Mouse (Mus musculus) ES-Bruce4 (cell line): ENCODE data around the gene Rab11fip5. TPM values are rescaled to one million over a fixed set of nuclear protein-coding genes. Genes with fewer than 3 reads are reported as not detected.
A peak's percentile ranks its signal among the peaks of the same experiment; 100 is the strongest.

Experiments
- H3K27ac ChIP-seq: 2 replicates; pipeline ENCODE4 v1.5.1; 2012; ENCODE audit warnings: low read length, inconsistent platforms; ENCODE audit not compliant: insufficient read depth
- H3K27me3 ChIP-seq: 2 replicates; pipeline ENCODE4 v1.6.1; 2012; ENCODE audit warnings: mild to moderate bottlenecking, low read length, inconsistent platforms; ENCODE audit not compliant: control insufficient read depth, poor library complexity, insufficient read depth, severe bottlenecking
- H3K36me3 ChIP-seq: 2 replicates; pipeline ENCODE4 v1.6.1; 2012; ENCODE audit warnings: inconsistent platforms, mild to moderate bottlenecking, low read length, moderate library complexity; ENCODE audit not compliant: control insufficient read depth, poor library complexity, insufficient read depth, severe bottlenecking
- H3K4me1 ChIP-seq: one replicate; pipeline ENCODE4 v1.8.1; 2011; ENCODE audit warnings: low read length; ENCODE audit not compliant: control insufficient read depth, insufficient read depth
- H3K4me3 ChIP-seq: 2 replicates; pipeline ENCODE4 v1.5.1; 2011; ENCODE audit warnings: low read depth, mild to moderate bottlenecking, low read length
- H3K9ac ChIP-seq: 2 replicates; pipeline ENCODE4 v1.6.1; 2012; ENCODE audit warnings: low read depth, mild to moderate bottlenecking, inconsistent platforms; ENCODE audit not compliant: poor library complexity, severe bottlenecking
- H3K9me3 ChIP-seq: replicated peaks from 2 replicates; pipeline ENCODE4 v1.6.1; 2012; ENCODE audit warnings: mild to moderate bottlenecking, low read length, inconsistent platforms; ENCODE audit not compliant: control insufficient read depth, poor library complexity, insufficient read depth, severe bottlenecking
- CTCF ChIP-seq: IDR thresholded peaks from one replicate; pipeline ENCODE4 v1.8.1; 2011; ENCODE audit warnings: low read depth, low read length
- EP300 ChIP-seq: IDR thresholded peaks from 2 replicates; pipeline ENCODE4 v1.6.1; 2011; ENCODE audit warnings: low read depth, low read length; ENCODE audit not compliant: insufficient read depth
- POLR2A ChIP-seq: IDR thresholded peaks from one replicate; pipeline ENCODE4 v1.8.1; 2011; ENCODE audit warnings: low read length; ENCODE audit not compliant: insufficient read depth
- polyA plus RNA-seq: library from polyadenylated mRNA; stranded (reverse); fragments of >200 nt; gene quantifications from 2 replicates; pipeline ENCODE4 v1.2.4, GENCODE M21; 2011; ENCODE audit warnings: low read depth; ENCODE audit not compliant: missing spikeins, insufficient read depth, insufficient read length

The Rab11fip5 gene
- polyA plus RNA-seq, result 15.8 and 18.3 TPM in 2 replicates

- Histone ChIP-seq H3K27ac (no peak within 1 kb of the TSS), H3K9me3 (no peaks in the 10 kb centered on the region), H3K36me3 (no peaks in the 10 kb centered on the region), H3K27me3 (no peaks in the 10 kb centered on the region), H3K4me1 (no peaks in the 10 kb centered on the region), H3K4me3 (peak within 1 kb of the TSS; percentile 93), H3K9ac (peak within 1 kb of the TSS; percentile 55)
- TF ChIP-seq CTCF, result no peak
- TF ChIP-seq EP300, result no peak
- TF ChIP-seq POLR2A, result no peak
Observed at GRCm38 (mm10) chr6:85373951-85374733, at the start of gene Rab11fip5. Rab11fip5 (minus strand) TSS chr6:85374634.

- 0 out of 2 replicates have a peak within 1 kb of the TSS, but pooled peaks have one; percentile 17 for H3K9ac ChIP-seq
- no peak for TF ChIP-seq POLR2A
- no peak for TF ChIP-seq EP300
- no peak for TF ChIP-seq CTCF
- H3K4me1 ChIP-seq, result no peaks in the 10 kb centered on the region
- H3K27ac ChIP-seq, result no peak within 1 kb of the TSS
- H3K27me3 ChIP-seq, result no peaks in the 10 kb centered on the region
- H3K9me3 ChIP-seq, result no peaks in the 10 kb centered on the region
- peak within 1 kb of the TSS; percentile 16 for H3K4me3 ChIP-seq
- no peaks in the 10 kb centered on the region for H3K36me3 ChIP-seq
Observed at GRCm38 (mm10) chr6:85423836-85424379, 49.5 kb upstream of the Rab11fip5 start, which contains the start of gene Noto. Noto (plus strand) TSS chr6:85423886.

GRCm38 (mm10) chr6:85419150-85419549, 44.7 kb upstream of the Rab11fip5 start:
- H3K27ac ChIP-seq, result no peak overlapping the region
- no peaks in the 10 kb centered on the region for H3K27me3 ChIP-seq

GRCm38 (mm10) chr6:85415829-85416228, 41.4 kb upstream of the Rab11fip5 start:
- Histone ChIP-seq H3K9me3 (no peaks in the 10 kb centered on the region), H3K4me1 (no peaks in the 10 kb centered on the region), H3K27me3 (no peaks in the 10 kb centered on the region), H3K9ac (no peak overlapping the region), H3K36me3 (no peaks in the 10 kb centered on the region), H3K4me3 (no peak overlapping the region), H3K27ac (no peak overlapping the region)
- TF ChIP-seq EP300, result no peak

More at GRCm38 (mm10) chr6:85419150-85419549, 44.7 kb upstream of the Rab11fip5 start:
- Histone ChIP-seq H3K4me1 (no peaks in the 10 kb centered on the region), H3K9me3 (no peaks in the 10 kb centered on the region), H3K36me3 (no peaks in the 10 kb centered on the region), H3K9ac (no peak overlapping the region), H3K4me3 (no peak overlapping the region)
- no peak for TF ChIP-seq POLR2A
- TF ChIP-seq EP300, result no peak
- TF ChIP-seq CTCF, result no peak

GRCm38 (mm10) chr6:85410771-85411273, 36.4 kb upstream of the Rab11fip5 start:
- no peak overlapping the region for H3K9ac ChIP-seq
- H3K27ac ChIP-seq, result 0 out of 2 replicates have a peak overlapping the region, but pooled peaks have one; percentile 40
- TF ChIP-seq CTCF, result peak; percentile 63
- no peak for TF ChIP-seq EP300
- no peaks in the 10 kb centered on the region for H3K4me1 ChIP-seq
- H3K4me3 ChIP-seq, result no peak overlapping the region
- H3K27me3 ChIP-seq, result no peaks in the 10 kb centered on the region; the same call in 1 of the 2 replicates
- no peaks in the 10 kb centered on the region for H3K9me3 ChIP-seq
- no peaks in the 10 kb centered on the region for H3K36me3 ChIP-seq

- Histone ChIP-seq H3K9me3 (no peaks in the 10 kb centered on the region), H3K4me1 (no peaks in the 10 kb centered on the region), H3K4me3 (peak overlapping the region; percentile 54), H3K27ac (no peak overlapping the region), H3K27me3 (no peaks in the 10 kb centered on the region; the same call in 1 of the 2 replicates), H3K36me3 (no peaks in the 10 kb centered on the region), H3K9ac (peak overlapping the region; percentile 49)
- TF ChIP-seq EP300 (no peak), CTCF (no peak), POLR2A (no peak)
Observed at GRCm38 (mm10) chr6:85409003-85409402, 34.6 kb upstream of the Rab11fip5 start.
